Mouse (Mus musculus) left cerebral cortex, postnatal 4 days (tissue): Measurements from ENCODE around the gene Abraxas1. TPM values are rescaled to one million over a fixed set of nuclear protein-coding genes. Genes with fewer than 3 reads are reported as not detected.
A peak's percentile ranks its signal among the peaks of the same experiment; 100 is the strongest.

Experiments used
- DNase-seq: peaks from one replicate; pipeline ENCODE4 v3.0.0-alpha.2; 2022
- intact Hi-C: fragments of 180-260 bp; cut with DNase I; formaldehyde crosslinking; loops from one replicate; pipeline ENCODE4 v1.15.1; 2025
- total RNA-seq, 2 experiments: library from RNA; stranded (reverse); gene quantifications; 2 replicates each; pipeline ENCODE4 v1.2.3; 2021

Abraxas1 gene
- total RNA-seq, result 1 to 10 TPM; 6.2 to 8.4 TPM

GRCm38 (mm10) chr5:100820483-100821184 lies at the start of gene Abraxas1:
Gene Abraxas1, minus strand, starts transcription at chr5:100820965.
- DNase-seq, result peak; percentile 84
- intact Hi-C loops, result no loop called here

- intact Hi-C loops, result no loop called here
- DNase-seq, result no peak
These were observed 48.6 kb upstream of the Abraxas1 start for GRCm38 (mm10) chr5:100869197-100869895.

GRCm38 (mm10) chr5:100866183-100866582 lies 45.4 kb upstream of the Abraxas1 start:
- no peak for DNase-seq
- intact Hi-C loops, result no loop called here

GRCm38 (mm10) chr5:100864438-100864837 lies 43.7 kb upstream of the Abraxas1 start:
- no peak for DNase-seq
- intact Hi-C loops, result no loop called here

- no peak for DNase-seq
These were observed 42.3 kb upstream of the Abraxas1 start for GRCm38 (mm10) chr5:100863091-100863490.

GRCm38 (mm10) chr5:100861811-100862210 lies 41.0 kb upstream of the Abraxas1 start:
- intact Hi-C loops, result no loop called here
- no peak for DNase-seq

More at GRCm38 (mm10) chr5:100863091-100863490, 42.3 kb upstream of the Abraxas1 start:
- intact Hi-C loops, result no loop called here

GRCm38 (mm10) chr5:100861140-100861539 lies 40.4 kb upstream of the Abraxas1 start:
- DNase-seq, result no peak
- intact Hi-C loops, result no loop called here

- peak; percentile 11 for DNase-seq
- intact Hi-C loops, result no loop called here
These were observed 39.8 kb upstream of the Abraxas1 start for GRCm38 (mm10) chr5:100860417-100861053.

GRCm38 (mm10) chr5:100856552-100856951 lies 35.8 kb upstream of the Abraxas1 start:
- no peak for DNase-seq
- intact Hi-C loops, result no loop called here

GRCm38 (mm10) chr5:100853963-100854362 lies 33.2 kb upstream of the Abraxas1 start:
- intact Hi-C loops, result no loop called here
- no peak for DNase-seq

GRCm38 (mm10) chr5:100847143-100847542 lies 26.4 kb upstream of the Abraxas1 start:
- intact Hi-C loops, result no loop called here

GRCm38 (mm10) chr5:100846599-100846920 lies 25.8 kb upstream of the Abraxas1 start:
- intact Hi-C loops, result no loop called here
- no peak for DNase-seq

More at GRCm38 (mm10) chr5:100847143-100847542, 26.4 kb upstream of the Abraxas1 start:
- no peak for DNase-seq

- intact Hi-C loops, result no loop called here
These were observed 25.3 kb upstream of the Abraxas1 start for GRCm38 (mm10) chr5:100845848-100846598.

GRCm38 (mm10) chr5:100845485-100845847 lies 24.7 kb upstream of the Abraxas1 start, which contains the start of gene Gpat3:
Gene Gpat3, plus strand, starts transcription at chr5:100845713.
- intact Hi-C loops, result no loop called here
- no peak for DNase-seq

More at GRCm38 (mm10) chr5:100845848-100846598, 25.3 kb upstream of the Abraxas1 start:
- peak; percentile 11 for DNase-seq

- DNase-seq, result no peak
- intact Hi-C loops, result no loop called here
These were observed 23.7 kb upstream of the Abraxas1 start for GRCm38 (mm10) chr5:100844485-100844884.

GRCm38 (mm10) chr5:100837907-100838306 lies 17.1 kb upstream of the Abraxas1 start:
- intact Hi-C loops, result no loop called here
- no peak for DNase-seq

GRCm38 (mm10) chr5:100835862-100836538 lies 15.2 kb upstream of the Abraxas1 start:
- intact Hi-C loops, result no loop called here
- DNase-seq, result no peak

- intact Hi-C loops, result no loop called here
- DNase-seq, result no peak
These were observed 13.1 kb upstream of the Abraxas1 start for GRCm38 (mm10) chr5:100833841-100834240.

GRCm38 (mm10) chr5:100832680-100833079 lies 11.9 kb upstream of the Abraxas1 start:
- intact Hi-C loops, result no loop called here

GRCm38 (mm10) chr5:100828701-100829100 lies 7.9 kb upstream of the Abraxas1 start:
- no peak for DNase-seq
- intact Hi-C loops, result loop anchor here (5.0 kb wide), 1 partner anchor 89 kb away; no protein-coding TSS in a partner anchor

More at GRCm38 (mm10) chr5:100832680-100833079, 11.9 kb upstream of the Abraxas1 start:
- DNase-seq, result no peak
